In the genomic region with DNA sequence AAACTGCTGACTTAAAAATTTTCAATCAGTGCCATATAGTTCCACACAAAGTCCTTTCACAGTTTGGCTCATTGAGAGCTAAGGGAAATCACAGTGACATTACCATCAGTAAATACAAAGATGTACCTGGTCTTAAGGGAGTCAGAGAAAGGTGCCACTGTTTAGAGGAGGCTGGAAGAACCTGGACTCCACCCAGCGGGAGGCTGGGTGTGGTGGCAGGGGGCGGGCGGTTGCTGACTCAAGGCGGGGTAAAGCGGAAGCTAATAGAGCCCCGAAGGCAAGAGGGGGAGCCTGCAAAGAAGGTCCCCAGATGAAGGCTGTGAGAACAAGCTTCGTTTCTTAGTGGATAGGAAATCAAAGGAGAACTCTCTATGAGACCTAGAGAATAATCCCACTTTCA, we compare ENCODE assay signal across 14 mouse cellular contexts.
DNase-seq lines count a peak whose midpoint lies in the region; ATAC-seq lines count a peak whose summit lies in the region.
"Had no signal": no experiment of that assay in that cellular context is flagged by ENCODE, and none has a peak within 500 bp of the region (broad histone marks: within the 10 kb centered on the region; RNA-seq: fewer than 3 reads in every experiment).

No protein-coding gene starts in this region.

- H3K4me2 ChIP-seq in heart, embryonic 12.5 days, result 0 out of 2 replicates have a peak overlapping the region, but pooled peaks have one; percentile 18
- no peak overlapping the region for H3K4me2 ChIP-seq in midbrain, embryonic 12.5 days (replicated peaks)
- H3K4me2 ChIP-seq in midbrain, embryonic 14.5 days (ENCODE audit: low read length), result no peak overlapping the region
- peak overlapping the region; percentile 32 for H3K4me2 ChIP-seq in forebrain, embryonic 16.5 days (ENCODE audit: low read length)
- H3K4me2 ChIP-seq in stomach, embryonic 15.5 days, result peak overlapping the region; percentile 21; the same call in 1 of the 2 replicates
- H3K4me2 ChIP-seq: hindbrain, embryonic 15.5 days; lung, embryonic 15.5 days had no signal

- H3K9ac ChIP-seq in heart, embryonic 12.5 days, result no peak overlapping the region
- no peak overlapping the region for H3K9ac ChIP-seq in midbrain, embryonic 12.5 days (replicated peaks)
- no peak overlapping the region for H3K9ac ChIP-seq in midbrain, embryonic 14.5 days (replicated peaks; ENCODE audit: low read length)
- no peak overlapping the region for H3K9ac ChIP-seq in forebrain, embryonic 16.5 days (replicated peaks; ENCODE audit: low read depth, low read length)
- H3K9ac ChIP-seq in stomach, embryonic 15.5 days, result no peak overlapping the region
- H3K9ac ChIP-seq: hindbrain, embryonic 15.5 days; lung, embryonic 15.5 days had no signal

- H3K4me3 ChIP-seq in heart, embryonic 12.5 days, result no peak overlapping the region
- H3K4me3 ChIP-seq in heart, embryonic 10.5 days, result no peak overlapping the region
- no peak overlapping the region for H3K4me3 ChIP-seq in midbrain, embryonic 12.5 days
- H3K4me3 ChIP-seq in midbrain, embryonic 14.5 days (replicated peaks; ENCODE audit: low read depth, low read length), result no peak overlapping the region
- H3K4me3 ChIP-seq in forebrain, embryonic 16.5 days (replicated peaks; ENCODE audit: low read length), result no peak overlapping the region
- H3K4me3 ChIP-seq in stomach, embryonic 15.5 days (replicated peaks), result 0 out of 2 replicates have a peak overlapping the region, but pooled peaks have one; percentile 6
- H3K4me3 ChIP-seq: hindbrain, embryonic 15.5 days; lung, embryonic 15.5 days had no signal

- WGBS in heart, embryonic 12.5 days, result 58% methylated on average over 7 of the region's 7 CpGs
- WGBS in heart, embryonic 10.5 days, result 47% methylated on average over 7 of the region's 7 CpGs
- WGBS in midbrain, embryonic 12.5 days, result 36% methylated on average over 7 of the region's 7 CpGs
- WGBS in midbrain, embryonic 14.5 days, result 60% methylated on average over 7 of the region's 7 CpGs
- WGBS in forebrain, embryonic 16.5 days, result 33% methylated on average over 7 of the region's 7 CpGs
- 51% methylated on average over 7 of the region's 7 CpGs for WGBS in stomach, embryonic 15.5 days

- no peaks in the 10 kb centered on the region for H3K4me1 ChIP-seq in heart, embryonic 12.5 days (replicated peaks)
- H3K4me1 ChIP-seq in heart, embryonic 10.5 days, result no peaks in the 10 kb centered on the region
- peaks cover 13% of the 10 kb centered on the region for H3K4me1 ChIP-seq in midbrain, embryonic 12.5 days
- H3K4me1 ChIP-seq in midbrain, embryonic 14.5 days (ENCODE audit: control insufficient read depth, insufficient read depth, low read length), result no peaks in the 10 kb centered on the region; the same call in 1 of the 2 replicates
- H3K4me1 ChIP-seq in forebrain, embryonic 16.5 days (replicated peaks; ENCODE audit: control insufficient read depth, insufficient read depth, low read length), result 0 out of 2 replicates have a peak, but pooled peaks cover 3% of the 10 kb centered on the region
- H3K4me1 ChIP-seq in stomach, embryonic 15.5 days, result no peaks in the 10 kb centered on the region
- H3K4me1 ChIP-seq: lung, embryonic 15.5 days had no signal

- H3K36me3 ChIP-seq in heart, embryonic 12.5 days, result no peaks in the 10 kb centered on the region
- no peaks in the 10 kb centered on the region for H3K36me3 ChIP-seq in heart, embryonic 10.5 days
- no peaks in the 10 kb centered on the region for H3K36me3 ChIP-seq in midbrain, embryonic 12.5 days
- H3K36me3 ChIP-seq in midbrain, embryonic 14.5 days (ENCODE audit: control insufficient read depth, insufficient read depth, low read length), result no peaks in the 10 kb centered on the region
- no peaks in the 10 kb centered on the region for H3K36me3 ChIP-seq in forebrain, embryonic 16.5 days (ENCODE audit: control insufficient read depth, insufficient read depth)
- no peaks in the 10 kb centered on the region for H3K36me3 ChIP-seq in stomach, embryonic 15.5 days
- H3K36me3 ChIP-seq: hindbrain, embryonic 15.5 days; lung, embryonic 15.5 days had no signal

- DNase-seq in heart, embryonic 10.5 days (ENCODE audit: low spot score), result no peak
- DNase-seq in midbrain, embryonic 14.5 days, result no peak
- DNase-seq in lung, postnatal 10 days, result no peak
- no peak for DNase-seq in layer of hippocampus, adult 9-11 months
- DNase-seq: B cell, adult 2 months; left cerebral cortex, postnatal 4 days; thymus, postnatal 14 days had no signal

- H3K27ac ChIP-seq in heart, embryonic 12.5 days (ENCODE audit: poor library complexity, severe bottlenecking), result no peak overlapping the region
- H3K27ac ChIP-seq in heart, embryonic 10.5 days, result no peak overlapping the region
- H3K27ac ChIP-seq in midbrain, embryonic 12.5 days (replicated peaks), result no peak overlapping the region
- H3K27ac ChIP-seq in midbrain, embryonic 14.5 days (replicated peaks; ENCODE audit: low read depth, low read length), result no peak overlapping the region
- H3K27ac ChIP-seq in forebrain, embryonic 16.5 days (ENCODE audit: low read length), result no peak overlapping the region
- H3K27ac ChIP-seq in stomach, embryonic 15.5 days, result no peak overlapping the region
- H3K27ac ChIP-seq: hindbrain, embryonic 15.5 days; lung, embryonic 15.5 days had no signal

- ATAC-seq in heart, embryonic 12.5 days (ENCODE audit: insufficient number of reproducible peaks, low FRiP score), result no peak
- 0 out of 2 replicates have a peak, but pooled peaks have one; percentile 38 for ATAC-seq in midbrain, embryonic 12.5 days (ENCODE audit: low FRiP score, low read depth)
- ATAC-seq in midbrain, embryonic 14.5 days (ENCODE audit: low FRiP score, low TSS enrichment), result no peak
- no peak for ATAC-seq in forebrain, embryonic 16.5 days
- no peak for ATAC-seq in stomach, embryonic 15.5 days (ENCODE audit: insufficient read depth, low FRiP score, low read depth)
- ATAC-seq: midbrain, embryonic 16.5 days had no signal

- H3K27me3 ChIP-seq in heart, embryonic 12.5 days (replicated peaks), result no peaks in the 10 kb centered on the region
- 0 out of 2 replicates have a peak, but pooled peaks cover 3% of the 10 kb centered on the region for H3K27me3 ChIP-seq in heart, embryonic 10.5 days (ENCODE audit: insufficient read depth, poor library complexity, severe bottlenecking)
- H3K27me3 ChIP-seq in midbrain, embryonic 12.5 days, result no peaks in the 10 kb centered on the region
- H3K27me3 ChIP-seq in midbrain, embryonic 14.5 days (ENCODE audit: control insufficient read depth, insufficient read depth, low read length), result no peaks in the 10 kb centered on the region
- no peaks in the 10 kb centered on the region for H3K27me3 ChIP-seq in forebrain, embryonic 16.5 days (replicated peaks; ENCODE audit: control insufficient read depth, insufficient read depth, low read length)
- H3K27me3 ChIP-seq in stomach, embryonic 15.5 days (replicated peaks), result no peaks in the 10 kb centered on the region
- H3K27me3 ChIP-seq: hindbrain, embryonic 15.5 days; lung, embryonic 15.5 days had no signal

- no peaks in the 10 kb centered on the region for H3K9me3 ChIP-seq in heart, embryonic 12.5 days (replicated peaks)
- no peaks in the 10 kb centered on the region for H3K9me3 ChIP-seq in heart, embryonic 10.5 days
- H3K9me3 ChIP-seq in midbrain, embryonic 12.5 days, result no peaks in the 10 kb centered on the region
- H3K9me3 ChIP-seq in midbrain, embryonic 14.5 days (ENCODE audit: control insufficient read depth, low read length), result no peaks in the 10 kb centered on the region
- no peaks in the 10 kb centered on the region for H3K9me3 ChIP-seq in forebrain, embryonic 16.5 days (ENCODE audit: control insufficient read depth, low read length)
- no peaks in the 10 kb centered on the region for H3K9me3 ChIP-seq in stomach, embryonic 15.5 days
- H3K9me3 ChIP-seq: hindbrain, embryonic 15.5 days; lung, embryonic 15.5 days had no signal

Comparison
In these comparisons a context has a peak if more than half of its experiments do, and no peak if none do; other contexts are left out.
1. H3K4me2 ChIP-seq: peak in heart, embryonic 12.5 days (single experiment), forebrain, embryonic 16.5 days (single experiment) and stomach, embryonic 15.5 days (single experiment); none in midbrain, embryonic 12.5 days (single experiment) and midbrain, embryonic 14.5 days (single experiment).